Mouse (Mus musculus): ENCODE results near the gene Bag6.

Gene Bag6

GRCm38 (mm10) chr17:35147922-35148639 lies 13.1 kb downstream of the Bag6 start:
- DNase-seq (ENCODE audit: low read depth), result no peak

DNA sequence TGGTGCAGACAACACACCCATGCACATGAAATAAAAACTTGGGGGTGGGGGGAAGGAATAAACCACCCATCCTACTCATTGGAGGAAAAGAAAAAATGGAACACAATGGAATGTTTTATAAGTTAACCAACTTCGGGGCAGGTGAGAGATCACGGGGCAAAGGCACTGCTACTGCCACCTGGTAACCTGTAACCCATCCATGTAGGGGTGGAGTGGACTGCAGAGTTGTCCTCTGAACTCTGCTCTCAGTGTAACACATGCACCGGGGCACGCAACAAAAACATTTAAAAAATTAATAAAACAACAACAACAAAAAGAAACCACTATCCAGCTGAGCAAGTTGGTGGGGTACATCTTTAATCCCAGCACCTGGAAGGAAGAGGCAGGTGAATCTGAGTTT lies 17.1 kb downstream of the Bag6 start:
- DNase-seq (ENCODE audit: low read depth), result no peak

DNA sequence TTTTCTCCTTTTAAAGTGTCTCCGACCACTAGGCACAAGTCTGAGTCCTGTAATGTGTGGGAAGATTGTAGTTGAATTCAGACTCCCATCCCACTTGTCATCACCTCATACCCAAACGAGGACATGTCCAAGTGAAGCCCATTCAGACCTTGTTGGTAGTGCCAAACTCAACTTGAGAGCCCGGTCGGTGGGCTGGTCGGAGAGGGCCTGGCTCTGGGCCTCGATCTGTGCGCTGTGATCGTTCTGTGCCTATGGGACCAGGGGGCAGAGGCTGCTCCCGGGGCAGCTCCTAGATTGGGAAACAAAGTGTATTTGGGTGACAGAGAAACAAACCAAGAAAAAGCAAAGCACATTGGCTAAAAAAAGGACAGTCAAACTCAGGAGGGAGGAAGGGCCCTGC lies 18.1 kb downstream of the Bag6 start:
- no peak for DNase-seq (ENCODE audit: low read depth)

- no peak for DNase-seq (ENCODE audit: low read depth)
These were observed 19.0 kb downstream of the Bag6 start for GRCm38 (mm10) chr17:35153931-35154330.

GRCm38 (mm10) chr17:35154616-35155015 lies 19.6 kb downstream of the Bag6 start:
- no peak for DNase-seq (ENCODE audit: low read depth)

DNA sequence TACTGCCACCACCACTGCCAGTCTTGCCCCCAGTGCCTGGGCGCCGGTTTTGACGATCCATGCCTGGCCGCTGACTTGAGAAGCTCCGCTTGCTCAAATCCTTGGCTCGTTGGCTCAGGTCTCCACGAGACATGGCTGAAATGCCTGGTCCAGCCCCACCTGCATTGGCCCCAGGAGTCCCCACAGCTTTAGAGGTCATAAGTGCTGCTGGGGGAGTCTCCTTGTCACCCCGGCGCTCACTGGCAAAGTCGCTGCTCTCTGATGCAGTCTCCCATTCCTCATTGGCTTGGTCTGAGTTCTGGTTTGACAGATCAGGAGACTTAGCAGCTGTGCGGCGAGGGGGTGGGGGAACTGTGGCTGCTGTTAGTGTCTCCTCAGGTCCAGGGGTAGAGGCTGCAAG lies 20.5 kb downstream of the Bag6 start:
- no peak for DNase-seq (ENCODE audit: low read depth)

DNA sequence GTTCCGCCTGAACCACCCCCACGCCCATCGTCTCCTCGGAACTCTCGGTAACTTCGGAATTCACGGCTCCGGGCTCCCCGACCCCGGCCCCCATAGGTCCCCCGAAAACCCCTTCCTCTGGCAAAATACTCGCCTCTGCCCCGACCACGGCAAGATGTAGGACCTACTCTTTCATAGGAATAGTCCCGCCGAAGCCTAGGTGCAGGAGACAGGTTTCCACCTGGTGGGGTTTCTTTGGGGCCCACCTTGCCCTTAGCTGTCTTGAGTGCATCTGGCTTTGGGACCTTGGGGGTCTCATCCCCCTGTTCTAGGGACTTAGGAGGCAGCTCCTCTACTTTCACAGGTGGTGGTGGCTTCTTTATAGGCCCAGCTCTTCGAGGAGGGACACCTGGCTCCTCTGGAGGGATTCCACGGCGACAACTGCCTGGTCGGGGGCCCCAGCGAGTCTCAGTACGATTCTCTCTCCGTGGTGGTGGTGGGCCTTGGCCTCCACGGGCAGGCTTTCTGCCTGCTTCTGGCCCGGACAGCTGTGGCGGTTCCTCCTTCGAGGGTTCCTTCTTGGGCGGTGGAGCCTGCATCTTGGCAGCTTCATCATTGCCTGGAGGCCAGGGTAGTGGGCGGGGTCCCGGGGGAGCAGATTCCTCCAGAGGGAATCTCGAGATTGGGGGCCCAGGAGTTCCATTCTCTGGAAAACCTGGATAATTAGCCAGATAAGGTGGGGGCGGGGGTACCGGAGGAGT lies 21.7 kb downstream of the Bag6 start:
- no peak for DNase-seq (ENCODE audit: low read depth)

DNA sequence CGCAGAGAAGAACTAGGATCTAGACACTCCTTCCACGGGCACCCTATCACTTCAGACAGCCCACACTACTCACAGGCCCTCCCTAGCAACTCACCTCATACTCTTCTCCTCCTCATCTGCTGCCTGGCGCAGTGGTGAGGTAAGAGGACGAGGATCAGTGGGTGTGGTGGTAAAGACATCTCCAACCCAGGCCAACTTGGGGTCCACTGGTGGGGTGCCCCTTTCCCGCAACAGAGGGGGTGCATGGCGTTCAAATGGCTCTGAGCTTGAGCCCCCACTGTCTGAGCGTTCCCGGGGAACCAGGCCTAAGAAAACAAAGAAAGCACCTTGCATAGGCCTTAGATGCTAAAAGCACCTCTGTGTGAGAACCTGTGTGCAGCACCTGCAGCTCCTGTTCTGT lies 22.3 kb downstream of the Bag6 start:
- no peak for DNase-seq (ENCODE audit: low read depth)

- no peak for DNase-seq (ENCODE audit: low read depth)
These were observed 22.7 kb downstream of the Bag6 start for GRCm38 (mm10) chr17:35157661-35158175.

GRCm38 (mm10) chr17:35158850-35159593 lies 24.0 kb downstream of the Bag6 start:
- DNase-seq (ENCODE audit: low read depth), result no peak

DNA sequence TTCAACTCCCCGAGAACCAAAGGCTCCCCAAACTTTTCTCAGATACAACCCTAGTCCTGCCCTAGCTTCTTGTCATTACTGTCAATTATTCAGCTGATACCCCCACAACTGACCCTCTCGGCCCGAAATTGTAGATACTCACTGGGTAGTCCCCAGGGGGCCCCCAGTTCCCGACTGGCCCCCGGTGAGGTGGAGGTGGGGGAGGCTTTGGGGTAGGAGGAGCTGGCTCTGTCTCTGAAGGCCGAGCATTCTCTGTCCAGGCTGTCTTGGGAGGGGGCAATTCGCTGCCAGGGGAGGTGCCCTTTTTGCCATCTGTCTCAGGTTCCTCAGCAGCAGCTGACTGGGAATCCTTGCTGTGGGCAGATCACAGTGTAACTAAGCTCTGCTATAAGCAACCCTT lies 24.7 kb downstream of the Bag6 start:
- no peak for DNase-seq (ENCODE audit: low read depth)

DNA sequence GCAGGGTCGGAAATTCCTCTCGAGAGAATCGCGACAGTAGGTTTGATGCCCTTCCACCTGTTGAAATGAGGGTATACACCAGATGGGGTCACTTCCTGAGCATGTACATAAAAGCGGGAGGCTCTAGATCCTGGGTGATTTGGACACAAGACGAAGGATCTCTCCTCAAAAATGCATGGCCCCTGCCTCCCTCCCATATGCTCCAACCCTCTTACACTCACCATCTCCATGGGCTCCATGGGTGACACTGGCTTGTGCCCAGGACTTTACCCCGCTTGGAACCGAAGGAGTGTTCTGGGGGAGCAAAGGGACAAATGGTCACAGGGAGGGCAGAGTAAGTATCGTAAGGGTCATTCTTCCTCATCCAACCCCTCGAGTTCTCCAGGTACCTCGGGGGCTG lies 26.4 kb downstream of the Bag6 start:
- DNase-seq (ENCODE audit: low read depth), result no peak

GRCm38 (mm10) chr17:35162121-35162520 lies 27.1 kb downstream of the Bag6 start:
- DNase-seq (ENCODE audit: low read depth), result no peak

- DNase-seq (ENCODE audit: low read depth), result no peak
These were observed 27.8 kb downstream of the Bag6 start for GRCm38 (mm10) chr17:35162730-35163129.

GRCm38 (mm10) chr17:35163326-35164081 lies 28.5 kb downstream of the Bag6 start:
- no peak for DNase-seq (ENCODE audit: low read depth)

- DNase-seq (ENCODE audit: low read depth), result no peak
These were observed 29.2 kb downstream of the Bag6 start for GRCm38 (mm10) chr17:35164218-35164567.

DNA sequence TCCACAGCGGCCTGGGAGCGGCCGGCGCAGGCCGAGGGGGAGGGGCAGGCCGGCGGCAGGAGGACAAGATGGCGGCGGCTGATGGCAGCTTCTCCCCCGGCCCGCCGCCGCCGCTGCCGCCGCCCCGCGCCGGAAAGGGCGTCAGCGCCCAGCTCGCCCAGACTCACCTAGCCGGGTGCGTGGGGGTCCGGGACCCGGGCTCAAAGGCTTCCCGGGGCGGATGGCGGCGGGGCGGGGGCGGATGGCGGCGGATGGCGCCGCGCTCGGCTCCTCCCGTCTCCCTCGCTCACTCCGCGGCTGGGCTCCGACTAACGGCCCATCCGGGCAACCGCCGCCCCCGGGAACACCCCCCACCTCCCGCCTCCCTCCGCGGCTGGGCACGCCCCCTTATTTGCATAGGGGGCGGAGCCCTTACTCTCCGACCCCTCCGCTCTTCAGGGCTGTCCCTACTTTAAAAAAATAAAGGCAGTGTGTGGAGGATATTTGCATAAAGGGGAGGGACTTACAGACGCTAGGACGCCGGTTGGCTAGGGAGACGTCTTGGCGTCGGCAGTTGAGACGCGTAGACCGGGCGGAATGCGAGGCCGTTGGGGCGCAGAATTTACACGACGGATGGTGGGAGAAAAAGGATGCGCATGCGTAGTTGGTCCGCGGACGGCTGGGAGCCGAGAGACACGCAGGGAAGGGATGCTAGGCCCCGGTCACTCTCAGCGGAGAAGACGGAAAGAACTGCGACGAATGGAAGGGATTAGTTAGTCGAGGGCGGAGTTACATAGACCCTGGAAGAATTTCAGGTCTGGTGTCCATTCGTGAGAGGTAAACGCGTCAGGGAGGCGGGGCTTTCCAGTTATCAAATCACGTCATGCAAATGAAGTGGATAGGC lies 29.8 kb downstream of the Bag6 start, which contains the start of gene Prrc2a:
Prrc2a (minus strand) TSS at position 330 of the 883 bp plus-strand sequence.
- peak; percentile 97 for DNase-seq (ENCODE audit: low read depth)

GRCm38 (mm10) chr17:35165451-35166155 lies 30.6 kb downstream of the Bag6 start:
- no peak for DNase-seq (ENCODE audit: low read depth)

DNA sequence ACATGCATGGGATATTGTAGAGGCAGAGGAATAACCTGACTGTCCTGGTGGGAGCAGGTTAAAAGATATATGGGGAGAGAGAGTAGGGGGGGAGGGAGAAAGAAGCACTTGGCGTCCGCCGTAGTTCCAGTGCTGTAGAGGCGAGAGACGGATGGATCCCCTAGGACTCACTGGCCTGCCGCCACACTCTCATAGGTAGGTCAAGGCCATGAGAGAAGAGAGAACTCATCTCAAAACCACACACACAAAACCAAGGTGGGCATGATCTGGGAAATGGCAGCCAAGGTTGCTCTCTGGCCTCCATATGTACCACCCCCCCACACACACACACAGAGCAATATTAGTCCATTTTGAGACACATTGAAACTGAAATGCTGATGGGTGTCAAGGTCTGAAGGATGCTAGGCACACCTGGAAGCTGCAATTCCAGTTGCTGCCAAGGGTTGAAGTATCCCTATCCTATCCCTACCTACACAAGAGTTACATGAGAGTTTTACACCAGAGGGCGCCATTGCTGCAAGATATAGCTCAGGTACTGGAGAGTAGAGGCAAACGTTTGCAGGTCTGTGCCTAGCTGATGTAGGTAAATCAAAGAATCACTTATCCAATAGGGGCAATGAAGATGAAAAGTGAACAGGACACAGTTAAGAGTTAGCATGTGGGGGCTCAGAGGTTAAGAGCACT lies 31.5 kb downstream of the Bag6 start:
- DNase-seq (ENCODE audit: low read depth), result peak; percentile 85

- no peak for DNase-seq (ENCODE audit: low read depth)
These were observed 32.8 kb downstream of the Bag6 start for GRCm38 (mm10) chr17:35167794-35168193.
